Mouse (Mus musculus) neural tube, embryonic 11.5 days (tissue): ENCODE data around the gene Stk4. TPM values are rescaled to one million over a fixed set of nuclear protein-coding genes. Genes with fewer than 3 reads are reported as not detected.

Source experiments
- ATAC-seq: fragments of 200-750 bp; cut with Nextera tagmentation; 2 replicates; pipeline ENCODE4 v1.8.0; 2017; ENCODE audit warnings: moderate number of reproducible peaks, mild to moderate bottlenecking, moderate TSS enrichment, moderate library complexity; ENCODE audit not compliant: insufficient read depth, low FRiP score, low TSS enrichment
- DNase-seq: peaks from one replicate; pipeline ENCODE4 v3.0.0-alpha.2; 2015; ENCODE audit warnings: low spot score
- H3K27ac ChIP-seq: fragments of 300-500 bp; sonication (generic); 2 replicates; pipeline ENCODE4 v1.5.1; 2014; ENCODE audit warnings: low read depth, mild to moderate bottlenecking, low read length
- H3K27me3 ChIP-seq: fragments of 300-500 bp; sonication (generic); 2 replicates; pipeline ENCODE4 v1.6.1; 2014; ENCODE audit warnings: mild to moderate bottlenecking, low read length, mixed read lengths; ENCODE audit not compliant: control insufficient read depth, insufficient read depth
- H3K36me3 ChIP-seq: fragments of 300-500 bp; sonication (generic); 2 replicates; pipeline ENCODE4 v1.6.1; 2014; ENCODE audit warnings: mild to moderate bottlenecking, low read length, moderate library complexity, mixed read lengths; ENCODE audit not compliant: control insufficient read depth, insufficient read depth
- H3K4me1 ChIP-seq: fragments of 300-500 bp; sonication (generic); 2 replicates; pipeline ENCODE4 v1.6.1; 2014; ENCODE audit warnings: low read length, mixed read lengths; ENCODE audit not compliant: control insufficient read depth, insufficient read depth
- H3K4me2 ChIP-seq: fragments of 300-500 bp; sonication (generic); 2 replicates; pipeline ENCODE4 v1.6.1; 2014; ENCODE audit warnings: low read depth, mild to moderate bottlenecking, moderate library complexity
- H3K4me3 ChIP-seq: fragments of 300-500 bp; sonication (generic); 2 replicates; pipeline ENCODE4 v1.5.1; 2014; ENCODE audit warnings: low read depth, low read length
- H3K9ac ChIP-seq: fragments of 300-500 bp; sonication (generic); 2 replicates; pipeline ENCODE4 v1.6.1; 2014; ENCODE audit warnings: mild to moderate bottlenecking, low read length
- H3K9me3 ChIP-seq: fragments of 300-500 bp; sonication (generic); 2 replicates; pipeline ENCODE4 v1.6.1; 2016; ENCODE audit warnings: low read length; ENCODE audit not compliant: control insufficient read depth
- WGBS: fragments of 180-500 bp; shearing (Covaris S2); extraction: QIAGEN DNeasy Blood & Tissue Kit; methylation state at CpG from one replicate; pipeline ENCODE4 v1.1.7; 2014; 5-methylcytosine and 5-hydroxymethylcytosine counted together
- polyA plus RNA-seq: library from polyadenylated mRNA; unstranded; fragments of >200 nt; fragmentation: Nextera tagmentation; extraction: Ambion mirVana; gene quantifications from 2 replicates; pipeline ENCODE4 v1.2.1, GENCODE M21; 2014

Stk4 gene
- polyA plus RNA-seq, 1 experiment from 2014 or later, result 34.5 TPM

- 11% methylated on average over 90 of the region's 90 CpGs for WGBS
- Histone ChIP-seq H3K4me3 (peak overlapping the region; percentile 21), H3K4me1 (peaks cover 7% of the 10 kb centered on the region), H3K27ac (no peak overlapping the region), H3K27me3 (peaks cover 62% of the 10 kb centered on the region), H3K9ac (no peak overlapping the region), H3K9me3 (no peaks in the 10 kb centered on the region), H3K4me2 (peak overlapping the region; percentile 37), H3K36me3 (no peaks in the 10 kb centered on the region)
- DNase-seq (peak; percentile 50), ATAC-seq (peak; percentile 41; the same call in 1 of the 2 replicates)
These were observed 97.8 kb downstream of the Stk4 start for GRCm38 (mm10) chr2:164167752-164168570.

- peak overlapping the region; percentile 21 for H3K4me3 ChIP-seq
- peak; percentile 49 for DNase-seq
- WGBS, result 12% methylated on average over 42 of the region's 42 CpGs
- H3K36me3 ChIP-seq, result no peaks in the 10 kb centered on the region
- peaks cover 7% of the 10 kb centered on the region for H3K4me1 ChIP-seq
- peaks cover 62% of the 10 kb centered on the region for H3K27me3 ChIP-seq
- no peak for ATAC-seq
- peak overlapping the region; percentile 37 for H3K4me2 ChIP-seq
- H3K27ac ChIP-seq, result no peak overlapping the region
- no peak overlapping the region for H3K9ac ChIP-seq
- no peaks in the 10 kb centered on the region for H3K9me3 ChIP-seq
These were observed 98.4 kb downstream of the Stk4 start for GRCm38 (mm10) chr2:164168571-164168946.

- H3K4me3 ChIP-seq, result no peak overlapping the region
- H3K27me3 ChIP-seq, result peaks cover 62% of the 10 kb centered on the region
- no peak overlapping the region for H3K27ac ChIP-seq
- H3K9me3 ChIP-seq, result no peaks in the 10 kb centered on the region
- H3K4me1 ChIP-seq, result peaks cover 7% of the 10 kb centered on the region
- H3K36me3 ChIP-seq, result no peaks in the 10 kb centered on the region
- no peak for DNase-seq
- no peak overlapping the region for H3K9ac ChIP-seq
- ATAC-seq, result no peak
- 7% methylated on average over 11 of the region's 11 CpGs for WGBS
- H3K4me2 ChIP-seq, result peak overlapping the region; percentile 4; the same call in 1 of the 2 replicates
These were observed 100.2 kb downstream of the Stk4 start for GRCm38 (mm10) chr2:164170326-164170725.

GRCm38 (mm10) chr2:164170902-164171301, 100.8 kb downstream of the Stk4 start, which contains the start of gene Kcns1:
Gene Kcns1 (minus strand): TSS chr2:164171113.
- peak within 1 kb of the TSS; percentile 26; the same call in 1 of the 2 replicates for H3K4me3 ChIP-seq
- ATAC-seq (no peak), DNase-seq (peak; percentile 39)
- H3K9me3 ChIP-seq, result no peaks in the 10 kb centered on the region
- no peak within 1 kb of the TSS for H3K27ac ChIP-seq
- WGBS, result under 1% methylated on average over 23 of the region's 29 CpGs
- H3K4me2 ChIP-seq, result peak within 1 kb of the TSS; percentile 51
- H3K27me3 ChIP-seq, result peaks cover 61% of the 10 kb centered on the region
- no peak within 1 kb of the TSS for H3K9ac ChIP-seq
- peaks cover 7% of the 10 kb centered on the region for H3K4me1 ChIP-seq
- no peaks in the 10 kb centered on the region for H3K36me3 ChIP-seq

DNA sequence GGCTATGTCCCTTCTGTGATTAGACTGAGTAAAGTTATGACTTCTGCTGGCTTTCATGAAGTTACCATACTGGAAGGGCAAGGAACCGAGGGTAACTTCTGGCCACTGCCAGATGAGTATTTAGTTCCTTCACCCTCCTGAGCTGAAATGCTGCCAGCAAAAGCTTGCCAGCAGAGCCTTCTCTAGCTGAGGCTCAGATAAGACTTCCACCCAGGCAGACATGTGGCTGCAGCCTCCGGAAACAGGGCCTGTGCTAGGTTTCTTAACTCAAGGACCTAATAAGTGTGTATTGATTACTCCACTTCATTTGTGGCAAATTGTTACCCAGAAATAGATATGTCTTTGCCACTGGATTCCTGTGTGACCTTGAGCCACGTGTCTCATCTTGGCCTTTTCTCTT, 103.3 kb downstream of the Stk4 start:
- H3K27me3 ChIP-seq, result peaks cover 36% of the 10 kb centered on the region
- no peak for DNase-seq
- no peaks in the 10 kb centered on the region for H3K36me3 ChIP-seq
- H3K9ac ChIP-seq, result no peak overlapping the region
- no peak for ATAC-seq
- H3K4me2 ChIP-seq, result no peak overlapping the region
- H3K4me1 ChIP-seq, result peaks cover 7% of the 10 kb centered on the region
- no peak overlapping the region for H3K4me3 ChIP-seq
- H3K27ac ChIP-seq, result no peak overlapping the region
- no peaks in the 10 kb centered on the region for H3K9me3 ChIP-seq
- 78% methylated on average over 3 of the region's 3 CpGs for WGBS

GRCm38 (mm10) chr2:164174649-164175395, 104.7 kb downstream of the Stk4 start:
- no peak for DNase-seq
- no peak for ATAC-seq
- H3K9ac ChIP-seq, result no peak overlapping the region
- H3K9me3 ChIP-seq, result no peaks in the 10 kb centered on the region
- H3K4me3 ChIP-seq, result no peak overlapping the region
- H3K4me1 ChIP-seq, result peaks cover 7% of the 10 kb centered on the region
- H3K36me3 ChIP-seq, result no peaks in the 10 kb centered on the region
- H3K27ac ChIP-seq, result no peak overlapping the region
- peaks cover 22% of the 10 kb centered on the region for H3K27me3 ChIP-seq
- WGBS, result 77% methylated on average over 8 of the region's 8 CpGs
- H3K4me2 ChIP-seq, result no peak overlapping the region

- no peak overlapping the region for H3K9ac ChIP-seq
- no peaks in the 10 kb centered on the region for H3K36me3 ChIP-seq
- DNase-seq, result no peak
- 88% methylated on average over 3 of the region's 3 CpGs for WGBS
- H3K9me3 ChIP-seq, result no peaks in the 10 kb centered on the region
- ATAC-seq, result no peak
- H3K27me3 ChIP-seq, result peaks cover 12% of the 10 kb centered on the region
- H3K27ac ChIP-seq, result no peak overlapping the region
- H3K4me1 ChIP-seq, result peaks cover 3% of the 10 kb centered on the region
- no peak overlapping the region for H3K4me2 ChIP-seq
- no peak overlapping the region for H3K4me3 ChIP-seq
These were observed 105.7 kb downstream of the Stk4 start for GRCm38 (mm10) chr2:164175850-164176249.

DNA sequence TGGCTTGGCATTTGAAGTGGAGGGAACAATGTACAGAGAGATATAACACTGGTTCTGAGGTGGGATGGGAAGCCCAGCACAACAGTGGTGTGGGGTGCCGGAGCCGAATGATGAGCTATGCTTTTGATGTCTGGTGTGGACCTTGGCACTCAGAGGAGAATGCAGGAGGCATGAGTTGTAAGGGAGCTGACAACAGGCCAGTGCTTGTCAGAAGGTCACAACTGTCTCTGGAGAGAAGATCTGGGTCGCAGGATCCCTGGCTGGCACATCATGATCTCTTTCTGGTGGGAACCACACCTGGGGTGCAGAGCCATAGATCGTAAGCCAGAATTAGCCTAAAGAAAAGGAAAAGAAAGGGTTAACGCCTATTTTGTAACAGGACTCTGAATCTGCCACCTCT, 107.7 kb downstream of the Stk4 start:
- ATAC-seq, result no peak
- no peak overlapping the region for H3K4me3 ChIP-seq
- H3K27me3 ChIP-seq, result no peaks in the 10 kb centered on the region
- no peak for DNase-seq
- H3K36me3 ChIP-seq, result no peaks in the 10 kb centered on the region
- H3K9ac ChIP-seq, result no peak overlapping the region
- H3K4me1 ChIP-seq, result no peaks in the 10 kb centered on the region
- 74% methylated on average over 5 of the region's 5 CpGs for WGBS
- H3K27ac ChIP-seq, result no peak overlapping the region
- H3K9me3 ChIP-seq, result no peaks in the 10 kb centered on the region
- no peak overlapping the region for H3K4me2 ChIP-seq
